Mouse (Mus musculus): Measurements from ENCODE around the gene Insl3. TPM values are rescaled to one million over a fixed set of nuclear protein-coding genes. Genes with fewer than 3 reads are reported as not detected.

Gene Insl3
- total and polyA plus RNA-seq, 3 experiments = 0.54 to 4.4 TPM; not detected in 1

DNA sequence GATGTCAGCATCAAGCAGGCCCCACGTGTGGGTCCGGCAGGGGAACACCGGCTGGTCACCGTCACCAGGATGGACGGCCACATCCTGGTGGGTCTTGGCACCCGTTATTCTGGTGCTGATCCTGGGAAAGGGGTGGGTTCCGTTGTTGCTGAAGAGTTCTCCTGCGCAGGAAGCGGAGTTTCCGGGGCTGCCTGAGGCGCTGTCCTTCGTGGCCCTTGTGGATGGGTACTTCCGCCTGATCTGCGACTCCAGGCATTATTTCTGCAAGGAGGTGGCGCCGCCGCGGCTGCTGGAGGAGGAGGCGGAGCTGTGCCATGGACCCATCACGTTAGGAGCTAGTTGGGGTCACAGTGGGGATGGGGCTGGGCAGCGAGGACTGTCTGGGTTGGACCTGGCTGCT lies 8.5 kb upstream of the Insl3 start:
- H3K9me3 ChIP-seq (replicated peaks; ENCODE audit: insufficient read depth, low read length) = no peaks in the 10 kb centered on the region
- H3K79me2 ChIP-seq (ENCODE audit: control insufficient read depth, insufficient read depth, low read length, poor library complexity) = peaks cover 1% of the 10 kb centered on the region; the same call in 1 of the 2 replicates
- no peak for DNase-seq (ENCODE audit: low read depth, low spot score)
- TF ChIP-seq MXI1 (IDR thresholded peaks at IDR 0.05; ENCODE audit: low read depth, low read length) (no peak), POLR2AphosphoS5 (IDR thresholded peaks at IDR 0.05; ENCODE audit: borderline replicate concordance, low read depth, low read length) (no peak), GABPA (IDR thresholded peaks at IDR 0.05; ENCODE audit: low read depth, low read length) (no peak), JUND (IDR thresholded peaks at IDR 0.05; ENCODE audit: low read depth, low read length) (no peak), ZKSCAN1 (IDR thresholded peaks at IDR 0.05; ENCODE audit: low read depth, low read length) (no peak), POLR2AphosphoS2 (IDR thresholded peaks at IDR 0.05; ENCODE audit: low read length) (no peak), RAD21 (IDR thresholded peaks at IDR 0.05; ENCODE audit: low read depth, low read length) (no peak), CHD2 (IDR thresholded peaks at IDR 0.05; ENCODE audit: low read length) (no peak), ELF1 (IDR thresholded peaks at IDR 0.05; ENCODE audit: low read depth, low read length) (no peak), CHD1 (IDR thresholded peaks at IDR 0.05; ENCODE audit: low read depth, low read length) (no peak)
- peaks cover 0 to 4% of the 10 kb centered on the region in 2 experiments; a peak in 1 of 4 replicates for H3K36me3 ChIP-seq (ENCODE audit: control insufficient read depth in 1 of 2, insufficient read depth in 2 of 2, low read length in 2 of 2)
- no peak overlapping the region for H3K27ac ChIP-seq (ENCODE audit: control insufficient read depth, low read depth, low read length)
- no peaks in the 10 kb centered on the region for H3K27me3 ChIP-seq (ENCODE audit: control insufficient read depth in 1 of 2, insufficient read depth in 2 of 2, low read length in 2 of 2)
- H3K9ac ChIP-seq (ENCODE audit: control insufficient read depth, low read depth, low read length, poor library complexity, severe bottlenecking) = no peak overlapping the region
- H3K4me1 ChIP-seq (ENCODE audit: control insufficient read depth in 1 of 2, insufficient read depth in 2 of 2, low read length in 2 of 2) = peaks cover 2 to 10% of the 10 kb centered on the region in 2 experiments; a peak in 2 of 4 replicates
- H3K4me3 ChIP-seq (ENCODE audit: control insufficient read depth in 1 of 2, insufficient read depth in 1 of 2, low read depth in 2 of 2, low read length in 2 of 2) = no peak overlapping the region

GRCm38 (mm10) chr8:71681369-71681915 lies 7.6 kb upstream of the Insl3 start:
- no peak overlapping the region for H3K9ac ChIP-seq (ENCODE audit: control insufficient read depth, low read depth, low read length, poor library complexity, severe bottlenecking)
- H3K79me2 ChIP-seq (ENCODE audit: control insufficient read depth, insufficient read depth, low read length, poor library complexity) = no peaks in the 10 kb centered on the region; the same call in 1 of the 2 replicates
- H3K27me3 ChIP-seq (ENCODE audit: control insufficient read depth in 1 of 2, insufficient read depth in 2 of 2, low read length in 2 of 2) = no peaks in the 10 kb centered on the region
- TF ChIP-seq KAT2A (conservative IDR thresholded peaks at IDR 0.05; ENCODE audit: low read depth, low read length) (no peak), MYC (IDR thresholded peaks at IDR 0.05; ENCODE audit: low read depth, low read length) (no peak), TCF12 (IDR thresholded peaks at IDR 0.05; ENCODE audit: low read depth, low read length) (no peak), MAFK (IDR thresholded peaks at IDR 0.05; ENCODE audit: borderline replicate concordance, low read depth, low read length) (no peak), SIN3A (IDR thresholded peaks at IDR 0.05; ENCODE audit: low read length) (no peak), MAZ (IDR thresholded peaks at IDR 0.05; ENCODE audit: low read depth, low read length) (no peak), ZKSCAN1 (IDR thresholded peaks at IDR 0.05; ENCODE audit: low read depth, low read length) (no peak), ZNF384 (IDR thresholded peaks at IDR 0.05; ENCODE audit: low read depth, low read length) (no peak), JUND (IDR thresholded peaks at IDR 0.05; ENCODE audit: low read depth, low read length) (no peak), ELF1 (IDR thresholded peaks at IDR 0.05; ENCODE audit: low read depth, low read length) (no peak), TBP (IDR thresholded peaks at IDR 0.05; ENCODE audit: low read depth, low read length) (no peak)
- no peaks in the 10 kb centered on the region for H3K9me3 ChIP-seq (replicated peaks; ENCODE audit: insufficient read depth, low read length)
- no peak overlapping the region for H3K27ac ChIP-seq (ENCODE audit: control insufficient read depth, low read depth, low read length)
- peaks cover 2 to 7% of the 10 kb centered on the region in 2 experiments; a peak in 2 of 4 replicates for H3K4me1 ChIP-seq (ENCODE audit: control insufficient read depth in 1 of 2, insufficient read depth in 2 of 2, low read length in 2 of 2)
- DNase-seq (ENCODE audit: low read depth, low spot score) = no peak
- peaks cover 0 to 4% of the 10 kb centered on the region in 2 experiments; a peak in 1 of 4 replicates for H3K36me3 ChIP-seq (ENCODE audit: control insufficient read depth in 1 of 2, insufficient read depth in 2 of 2, low read length in 2 of 2)
- no peak overlapping the region for H3K4me3 ChIP-seq (ENCODE audit: control insufficient read depth in 1 of 2, insufficient read depth in 1 of 2, low read depth in 2 of 2, low read length in 2 of 2)
